Mouse (Mus musculus): Measurements from ENCODE around the gene Havcr1. TPM values are rescaled to one million over a fixed set of nuclear protein-coding genes. Genes with fewer than 3 reads are reported as not detected.

Gene Havcr1
- polyA plus RNA-seq, 1 experiment: not detected

Other genes starting within 250 kb of the Havcr1 start
- gene Gm12169, start 210.9 kb upstream of the Havcr1 start, polyA plus RNA-seq (2012; fragmentation: generic; extraction: Trizol): not detected
- not detected for gene BC053393, start 163.5 kb upstream of the Havcr1 start, polyA plus RNA-seq (2012; fragmentation: generic; extraction: Trizol)
- not detected for gene Dppa1, start 105.8 kb upstream of the Havcr1 start, polyA plus RNA-seq (2012; fragmentation: generic; extraction: Trizol)
- gene Timd2, start 28.0 kb upstream of the Havcr1 start, polyA plus RNA-seq (2012; fragmentation: generic; extraction: Trizol): not detected
- not detected for gene Timd4, start 75.7 kb downstream of the Havcr1 start, polyA plus RNA-seq (2012; fragmentation: generic; extraction: Trizol)